Mouse (Mus musculus) kidney, adult 2 months (tissue): ENCODE results near the gene Ppp1r3g.

Experiments used
- CTCF ChIP-seq: fragments of 200-500 bp; conservative IDR thresholded peaks from 2 replicates; pipeline ENCODE4 v1.5.1; 2011; ENCODE audit warnings: low read depth, mild to moderate bottlenecking, control low read depth, low read length, moderate library complexity, mixed read lengths; ENCODE audit not compliant: insufficient read depth, insufficient read length
- POLR2A ChIP-seq: fragments of 200-500 bp; IDR thresholded peaks from one replicate; pipeline ENCODE4 v1.6.1; 2011; ENCODE audit warnings: low read depth, low read length, control low read depth

DNA sequence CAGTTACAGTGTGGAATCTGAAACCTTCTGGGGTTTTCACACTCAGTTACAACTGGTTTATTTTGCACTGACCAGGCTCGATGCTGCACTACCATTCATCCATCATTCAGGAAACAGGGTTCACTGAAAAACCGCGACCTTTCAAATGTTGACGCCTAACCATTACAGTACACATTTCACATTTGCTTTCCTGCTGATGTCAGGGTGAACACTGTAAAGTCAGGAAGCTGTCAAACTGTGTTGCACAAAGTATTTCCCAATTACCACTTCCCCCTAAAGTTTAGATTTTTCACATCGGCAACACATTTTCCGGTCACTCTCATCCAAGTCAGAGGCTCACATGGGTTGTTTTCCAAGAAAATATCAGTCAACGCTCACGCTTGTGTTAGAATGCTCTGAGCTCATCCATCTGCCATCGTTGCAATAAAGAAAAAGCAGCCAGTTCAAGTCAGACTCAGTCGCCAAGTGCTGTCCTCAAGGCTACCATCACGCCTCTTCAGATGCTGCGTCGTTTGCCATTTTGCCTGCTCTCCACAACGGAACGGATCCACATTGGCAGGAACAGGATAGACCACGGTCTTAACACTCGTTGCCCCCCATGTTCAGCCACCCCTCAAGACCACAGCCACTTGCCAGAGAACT is 8.7 kb upstream of the Ppp1r3g start:
- TF ChIP-seq CTCF (no peak), POLR2A (no peak)
